Mouse (Mus musculus): ENCODE results near the gene Gpr142.

DNA sequence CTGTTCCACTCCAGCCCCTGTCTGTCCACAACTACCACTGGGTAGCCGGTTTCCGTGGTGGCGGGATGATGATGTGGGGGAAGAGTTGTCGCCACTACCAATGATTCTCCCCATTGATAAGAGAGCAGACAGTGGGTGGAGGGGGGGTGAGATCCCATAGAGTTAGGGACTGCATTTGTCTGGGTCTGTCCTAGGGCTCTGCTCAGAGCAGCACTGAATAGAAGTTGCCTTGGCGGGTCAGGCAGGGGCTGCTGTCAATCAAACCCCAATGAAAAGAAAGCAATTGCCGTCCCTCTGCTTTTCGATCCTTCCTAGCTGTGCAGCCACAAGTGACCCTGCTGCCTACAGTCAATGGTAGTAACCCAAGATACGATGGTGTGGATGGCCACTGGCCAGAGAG lies 5.3 kb downstream of the Gpr142 start:
- TF ChIP-seq CTCF (IDR thresholded peaks at IDR 0.05; ENCODE audit: extremely low read depth, insufficient read length, insufficient replicate concordance, low read depth, low read length) (no peak), POLR2A (IDR thresholded peaks at IDR 0.05; ENCODE audit: low read depth, low read length) (no peak)
